Mouse (Mus musculus): Measurements from ENCODE around the gene 1700017B05Rik. TPM values are rescaled to one million over a fixed set of nuclear protein-coding genes. Genes with fewer than 3 reads are reported as not detected.

1700017B05Rik gene
- total RNA-seq, 2 experiments from 2014 or later: 3.8 to 5.3 TPM

DNA sequence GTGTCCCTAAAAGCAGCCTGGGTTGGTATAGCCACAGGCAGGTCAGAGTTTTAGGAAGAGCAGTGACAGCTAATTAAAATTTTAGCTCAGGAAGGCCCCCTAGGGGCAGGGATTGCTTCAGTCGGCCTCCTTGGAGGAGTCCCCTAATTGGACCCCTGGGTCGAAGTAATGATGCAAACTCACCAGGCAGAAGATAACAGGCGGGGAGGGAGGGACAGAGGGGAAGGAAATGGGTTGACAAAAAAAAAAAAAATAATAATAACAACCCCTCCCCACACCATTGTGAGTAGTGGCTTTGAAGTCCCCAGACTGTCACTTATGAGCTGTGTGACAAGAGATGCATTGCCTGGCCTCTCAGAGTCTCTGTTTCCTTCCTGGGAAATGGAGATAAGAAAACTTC is 6.2 kb upstream of the 1700017B05Rik start:
- TF ChIP-seq CTCF (IDR thresholded peaks at IDR 0.05): peak; percentile 7; the same call in 1 of the 2 replicates
- Histone ChIP-seq H3K27ac (no peak overlapping the region), H3K4me3 (no peak overlapping the region)
- intact Hi-C loops (cut with DNase I): no loop called here
- DNase-seq: no peak

DNA sequence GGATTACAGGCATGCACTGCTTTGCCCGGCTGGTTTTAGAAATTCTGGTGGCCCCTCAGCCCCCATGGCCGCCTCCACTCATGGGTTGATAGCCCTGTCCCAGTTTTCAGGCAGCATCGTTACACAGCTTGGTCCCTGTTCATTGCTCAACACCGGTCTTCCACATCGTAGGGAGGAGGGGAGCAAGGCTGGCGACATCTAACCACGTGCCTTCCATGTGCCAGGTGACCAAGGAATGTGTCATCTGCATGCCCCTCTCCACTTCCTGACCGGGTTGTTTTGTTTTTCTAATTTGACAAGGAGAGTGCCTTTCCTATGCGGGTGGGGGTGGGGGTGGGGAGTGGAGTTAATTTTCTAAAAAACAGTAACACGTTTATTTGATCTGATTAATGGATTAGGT is 5.7 kb upstream of the 1700017B05Rik start:
- no peak for DNase-seq
- no peak for TF ChIP-seq CTCF (IDR thresholded peaks at IDR 0.05)
- no peak overlapping the region for H3K27ac ChIP-seq
- no peak overlapping the region for H3K4me3 ChIP-seq
- intact Hi-C loops (cut with DNase I): no loop called here

DNA sequence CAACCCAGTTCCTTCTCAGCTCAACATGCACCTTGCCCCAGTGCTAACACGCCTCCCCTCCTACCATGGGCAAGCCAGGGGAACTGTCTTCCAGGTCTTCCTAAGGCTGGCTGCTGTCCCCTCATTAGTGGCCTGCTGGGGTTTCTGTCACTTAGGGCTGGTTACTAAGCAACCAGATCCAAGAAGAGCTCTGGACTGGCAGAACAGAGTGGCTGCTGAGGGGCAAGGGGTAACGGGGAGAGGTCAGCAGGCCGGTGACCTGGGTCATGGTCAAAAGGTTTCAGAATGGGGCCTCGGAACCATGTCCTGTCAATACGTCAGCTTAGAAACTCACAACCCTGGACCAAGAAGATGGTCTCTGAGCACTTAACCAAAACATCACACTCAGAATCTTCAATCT is 5.0 kb upstream of the 1700017B05Rik start:
- Histone ChIP-seq H3K27ac (no peak overlapping the region), H3K4me3 (no peak overlapping the region)
- no peak for DNase-seq
- TF ChIP-seq CTCF (IDR thresholded peaks at IDR 0.05): no peak
- intact Hi-C loops (cut with DNase I): no loop called here

DNA sequence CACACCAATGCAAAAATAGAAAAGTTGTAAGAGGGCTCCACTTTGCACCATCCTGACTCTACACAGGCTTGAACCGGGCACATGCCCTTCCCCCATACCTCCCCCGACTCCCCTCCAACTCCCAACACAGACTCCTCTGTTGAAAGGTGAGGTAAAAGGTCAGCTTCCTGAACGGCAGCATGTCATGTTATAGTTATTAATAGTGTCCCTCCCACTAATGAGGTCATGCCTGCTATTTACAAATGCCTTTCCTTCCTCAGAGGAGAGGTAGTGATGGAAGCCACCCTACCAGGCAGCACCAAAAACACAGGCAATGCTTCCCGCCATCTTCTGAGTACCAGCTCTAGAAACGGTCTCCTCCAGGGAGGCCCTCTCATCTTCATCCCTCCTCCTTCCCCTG is 2.7 kb upstream of the 1700017B05Rik start:
- H3K27ac ChIP-seq: no peak overlapping the region
- intact Hi-C loops (cut with DNase I): no loop called here
- no peak for TF ChIP-seq CTCF (IDR thresholded peaks at IDR 0.05)
- peak overlapping the region; percentile 24; the same call in 1 of the 2 replicates for H3K4me3 ChIP-seq
- DNase-seq: no peak

DNA sequence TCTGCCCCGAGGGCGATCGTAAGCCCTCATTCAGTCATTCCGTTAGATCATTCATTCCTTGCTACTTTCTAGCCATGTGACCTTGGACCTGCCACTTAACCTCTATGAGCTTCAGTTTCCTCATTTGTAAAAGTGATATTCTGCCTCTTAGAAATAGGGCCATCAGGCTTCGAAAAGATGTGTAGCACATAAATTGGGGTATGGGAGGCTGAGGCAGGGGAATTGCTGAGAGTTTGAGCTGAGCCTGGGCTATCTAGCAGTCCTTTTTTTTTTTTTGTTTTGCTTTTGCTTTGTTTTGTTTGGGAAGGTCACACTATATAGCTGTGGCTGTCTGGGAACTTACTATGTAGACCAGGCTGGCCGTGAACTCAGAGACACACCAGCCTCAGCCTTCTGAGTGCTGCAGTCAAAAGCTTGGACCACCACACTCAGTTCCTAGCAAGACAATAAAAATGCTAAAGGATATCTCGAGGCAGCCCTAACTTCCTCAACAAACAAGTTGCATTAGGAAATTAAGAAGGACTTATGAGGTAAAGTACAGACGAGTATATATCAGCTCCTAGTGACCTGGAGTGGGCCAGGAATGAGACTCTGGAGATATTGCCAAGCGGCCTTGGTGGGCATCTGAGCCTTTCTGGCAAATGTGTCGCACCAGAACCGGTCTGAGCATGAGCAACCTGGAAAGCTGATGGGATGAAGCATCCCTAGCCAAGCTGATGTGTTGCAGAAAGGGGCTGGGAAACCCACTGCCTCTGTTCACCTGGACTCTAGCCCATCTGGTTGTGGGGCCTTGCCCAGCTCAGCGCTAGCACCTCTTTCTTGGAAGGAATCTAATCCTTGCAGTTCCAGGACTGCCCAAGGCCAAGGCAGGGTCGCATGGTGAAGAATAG is 628 bp upstream of the 1700017B05Rik start:
- intact Hi-C loops (cut with DNase I): no loop called here
- peak overlapping the region; percentile 88 for H3K27ac ChIP-seq
- peak overlapping the region; percentile 95 for H3K4me3 ChIP-seq
- DNase-seq: no peak
- no peak for TF ChIP-seq CTCF (IDR thresholded peaks at IDR 0.05)

DNA sequence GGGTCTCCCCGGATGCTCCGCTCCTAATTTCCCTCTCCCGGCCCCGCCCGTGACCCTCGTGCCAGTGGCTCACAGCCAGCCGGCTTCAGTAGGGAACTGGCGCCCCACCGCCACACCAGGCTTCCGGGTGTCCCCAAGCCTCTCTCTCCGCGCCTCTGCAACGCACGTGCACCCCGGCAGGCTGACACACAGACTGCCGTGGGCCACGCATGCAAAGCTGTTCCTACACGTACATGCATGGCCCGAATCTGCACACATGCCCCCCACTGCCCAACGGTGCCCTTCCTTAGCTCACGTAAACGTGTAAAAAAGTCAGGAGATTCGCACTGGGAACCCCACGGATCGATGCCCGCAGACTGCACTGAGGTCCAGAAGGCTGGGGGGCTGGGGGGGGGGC is 898 bp downstream of the 1700017B05Rik start:
- intact Hi-C loops (cut with DNase I): no loop called here
- no peak for TF ChIP-seq CTCF (IDR thresholded peaks at IDR 0.05)
- Histone ChIP-seq H3K4me3 (peak overlapping the region; percentile 95), H3K27ac (peak overlapping the region; percentile 88)
- DNase-seq: peak; percentile 76

DNA sequence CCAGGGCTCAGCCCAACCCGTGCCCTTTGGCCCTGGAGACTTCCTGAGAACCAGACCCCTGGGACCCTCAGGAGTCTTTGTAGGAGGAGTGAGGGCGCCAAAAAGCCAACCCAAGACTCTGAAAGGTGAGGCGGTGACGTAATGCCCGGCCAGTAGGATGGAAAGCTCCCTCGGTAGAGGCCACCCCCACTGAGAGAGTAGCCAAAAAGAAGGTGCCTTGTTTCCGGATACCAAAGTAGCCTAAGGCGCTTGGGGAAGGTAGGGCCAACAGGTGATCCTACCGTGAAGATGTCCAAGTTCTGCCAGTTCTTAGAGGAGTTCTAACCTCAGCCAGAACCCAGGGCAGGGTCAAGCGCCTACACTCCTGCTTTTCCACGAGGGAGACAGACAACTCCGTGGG is 1.5 kb downstream of the 1700017B05Rik start:
- Histone ChIP-seq H3K27ac (peak overlapping the region; percentile 88), H3K4me3 (peak overlapping the region; percentile 95)
- no peak for TF ChIP-seq CTCF (IDR thresholded peaks at IDR 0.05)
- intact Hi-C loops (cut with DNase I): loop anchor here (1.0 kb wide), 1 partner anchor 172 kb away; no protein-coding TSS in a partner anchor
- no peak for DNase-seq

DNA sequence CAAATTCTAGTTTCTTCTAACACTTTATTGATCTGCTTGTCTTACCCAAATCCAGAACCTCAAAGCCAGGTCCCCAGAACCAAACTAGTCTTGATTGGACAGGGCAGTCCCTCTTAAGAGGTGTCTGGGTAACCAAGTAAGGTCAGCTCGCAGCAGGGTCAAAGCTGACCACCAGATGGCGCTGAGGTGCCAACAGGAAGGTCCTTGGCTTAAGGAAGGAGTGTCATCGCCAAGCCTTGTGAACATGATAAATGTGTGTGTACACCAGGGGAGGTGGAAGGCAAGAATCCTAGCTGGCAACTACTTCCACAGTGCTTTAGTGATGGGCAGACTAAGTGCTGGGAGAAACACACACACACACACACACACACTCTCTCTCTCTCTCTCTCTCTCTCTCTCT is 2.7 kb downstream of the 1700017B05Rik start:
- TF ChIP-seq CTCF (IDR thresholded peaks at IDR 0.05): peak; percentile 99; the same call in 1 of the 2 replicates
- Histone ChIP-seq H3K27ac (no peak overlapping the region; the same call in 1 of the 2 replicates), H3K4me3 (no peak overlapping the region)
- DNase-seq: peak; percentile 94
- intact Hi-C loops (cut with DNase I): loop anchor here (1.0 to 2.0 kb wide), 2 partner anchors 91 to 174 kb away; no protein-coding TSS in a partner anchor

DNA sequence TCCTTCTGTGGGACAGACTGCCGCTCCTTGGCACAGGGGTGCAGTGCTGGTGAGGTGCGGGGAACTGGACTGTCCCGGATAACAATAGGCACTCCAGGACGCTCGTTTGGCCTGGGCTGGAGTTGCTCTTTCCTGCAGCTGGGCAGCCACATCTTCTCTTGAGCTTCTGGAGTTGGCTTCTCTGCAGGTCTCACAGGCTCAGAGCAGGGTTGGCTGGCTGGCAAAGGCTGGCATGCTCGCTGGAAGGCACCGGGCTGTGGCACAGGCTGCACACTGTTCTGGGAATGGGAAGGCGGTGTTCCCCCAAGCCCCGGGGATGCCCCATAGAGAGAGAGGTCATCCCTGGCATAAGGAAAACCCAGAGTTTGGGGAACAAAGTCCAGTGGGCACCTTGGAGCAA is 4.8 kb downstream of the 1700017B05Rik start:
- DNase-seq: no peak
- intact Hi-C loops (cut with DNase I): loop anchor here (2.0 kb wide), 1 partner anchor 93 kb away; no protein-coding TSS in a partner anchor
- TF ChIP-seq CTCF (IDR thresholded peaks at IDR 0.05): no peak
- no peak overlapping the region for H3K27ac ChIP-seq
- H3K4me3 ChIP-seq: no peak overlapping the region

DNA sequence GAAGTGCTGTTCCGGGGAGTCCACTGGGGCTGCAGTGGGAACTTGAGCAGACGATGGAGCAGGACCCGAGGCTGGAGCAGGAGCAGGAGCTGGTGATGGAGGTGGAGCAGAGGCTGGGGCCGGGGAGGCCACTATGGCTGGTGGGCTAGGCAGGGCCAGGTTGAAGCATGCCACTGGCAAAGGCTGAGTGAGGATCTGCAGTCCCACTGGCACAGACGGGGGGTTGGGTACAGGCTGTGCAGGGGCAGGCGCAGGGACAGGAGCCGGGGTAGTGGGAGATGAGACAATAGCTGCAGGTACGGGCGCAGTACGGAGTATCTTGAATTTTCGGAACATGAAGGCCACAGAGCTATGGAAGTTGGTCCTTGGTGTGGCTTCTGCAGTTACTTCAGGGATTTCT is 5.6 kb downstream of the 1700017B05Rik start:
- no peak overlapping the region for H3K27ac ChIP-seq
- intact Hi-C loops (cut with DNase I): no loop called here
- DNase-seq: no peak
- no peak overlapping the region for H3K4me3 ChIP-seq
- TF ChIP-seq CTCF (IDR thresholded peaks at IDR 0.05): no peak

DNA sequence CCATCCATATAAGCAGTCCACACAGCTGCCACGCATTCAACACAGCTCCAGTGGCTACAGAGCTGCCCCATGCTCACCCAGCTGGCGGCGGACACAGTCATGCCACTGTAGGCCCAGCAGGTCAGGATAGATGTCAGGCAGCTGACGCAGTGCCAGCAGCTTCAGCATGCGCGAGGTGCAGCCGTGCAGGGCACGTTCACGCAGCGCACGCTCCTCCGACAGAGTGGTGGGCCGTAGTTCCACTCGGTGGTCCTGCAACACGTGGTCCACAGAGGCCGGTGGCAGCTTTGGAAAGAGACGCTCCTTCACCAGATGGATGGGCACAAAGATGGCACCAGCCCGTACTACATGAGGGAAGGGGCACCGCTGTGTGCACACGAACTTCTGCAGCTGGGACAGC is 6.1 kb downstream of the 1700017B05Rik start:
- H3K4me3 ChIP-seq: no peak overlapping the region
- intact Hi-C loops (cut with DNase I): no loop called here
- no peak for DNase-seq
- no peak for TF ChIP-seq CTCF (IDR thresholded peaks at IDR 0.05)
- H3K27ac ChIP-seq: no peak overlapping the region

DNA sequence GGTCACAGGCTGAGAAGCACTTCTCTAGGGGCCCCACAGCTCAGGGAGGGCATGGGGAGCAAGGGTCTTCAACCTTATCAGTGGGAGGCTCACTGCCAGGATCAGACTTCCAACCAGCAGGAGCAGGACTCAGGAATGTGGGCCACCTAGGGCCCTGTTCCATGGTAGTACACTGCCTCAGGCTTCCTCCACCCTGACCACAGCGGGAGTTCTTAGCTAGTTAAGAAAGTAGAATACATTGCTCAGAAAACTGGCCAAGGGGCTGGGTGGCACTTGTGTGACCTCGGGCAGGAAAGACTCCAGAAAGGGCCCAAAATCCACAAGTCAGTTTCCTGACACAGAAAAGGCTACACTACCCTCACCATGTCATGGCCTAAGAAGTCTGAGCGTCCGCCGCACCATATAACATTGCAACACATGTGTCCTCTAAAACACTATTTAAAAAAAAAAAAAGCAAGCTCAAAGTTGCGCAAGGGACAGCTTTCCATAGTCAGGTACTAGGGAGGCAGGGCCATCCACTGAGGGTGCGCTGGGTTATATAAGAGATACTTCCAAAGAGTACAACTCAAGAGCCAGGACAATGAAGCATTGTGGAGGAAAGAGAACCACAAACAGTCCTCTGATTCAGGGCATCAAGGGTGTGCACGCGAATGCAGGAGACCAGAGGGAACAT is 7.5 kb downstream of the 1700017B05Rik start:
- no peak for TF ChIP-seq CTCF (IDR thresholded peaks at IDR 0.05)
- no peak for DNase-seq
- intact Hi-C loops (cut with DNase I): no loop called here

DNA sequence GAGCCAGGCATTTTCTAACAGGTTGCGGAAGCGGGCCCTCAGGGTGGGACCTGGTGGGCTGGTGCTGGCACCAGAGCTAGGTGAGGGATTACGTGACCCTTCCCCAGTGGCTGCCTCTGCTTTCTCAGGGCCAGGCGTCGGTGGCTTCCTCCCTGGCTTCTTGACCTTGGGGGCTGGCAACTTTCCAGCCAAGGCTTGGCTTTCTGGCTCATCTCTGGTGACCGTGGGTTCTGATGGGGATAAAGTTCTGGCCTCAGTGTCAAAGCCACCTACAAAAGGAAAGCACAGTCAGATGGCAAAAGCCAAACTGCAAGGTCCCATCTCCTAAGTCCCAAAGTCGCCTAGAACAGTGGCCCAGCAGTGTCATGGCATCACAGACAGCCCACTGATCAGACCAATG is 8.4 kb downstream of the 1700017B05Rik start:
- DNase-seq: no peak
- no peak overlapping the region for H3K4me3 ChIP-seq
- TF ChIP-seq CTCF (IDR thresholded peaks at IDR 0.05): no peak
- intact Hi-C loops (cut with DNase I): no loop called here
- no peak overlapping the region for H3K27ac ChIP-seq

More for the DNA sequence above, 7.5 kb downstream of the 1700017B05Rik start:
- Histone ChIP-seq H3K27ac (no peak overlapping the region), H3K4me3 (no peak overlapping the region)
